Mouse (Mus musculus): ENCODE results near the gene Spaar. TPM values are rescaled to one million over a fixed set of nuclear protein-coding genes. Genes with fewer than 3 reads are reported as not detected.

Gene Spaar
- total and polyA plus RNA-seq, 3 experiments: 0.11 TPM; not detected in 2

DNA sequence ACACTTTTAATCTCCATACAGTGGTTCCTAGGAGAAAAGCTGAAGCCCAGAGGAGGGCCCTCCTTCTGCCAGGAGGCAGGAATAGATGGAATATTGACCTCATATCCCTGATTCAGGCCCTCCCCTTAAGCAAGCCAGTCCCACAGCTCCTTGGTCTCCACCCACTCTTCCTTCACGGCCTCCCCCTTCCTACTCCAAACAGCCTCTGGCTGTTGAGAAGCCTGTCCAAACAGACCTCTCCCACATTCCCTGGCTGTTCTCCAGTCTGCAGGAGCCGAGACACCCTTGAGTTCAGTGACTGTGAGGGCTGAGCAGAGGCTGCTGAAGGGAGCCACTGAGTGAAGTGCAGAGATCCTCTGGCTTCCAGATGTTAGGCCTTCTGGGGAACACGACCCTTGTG lies 2.8 kb upstream of the Spaar start, which contains the start of gene Hrct1:
Gene Hrct1, plus strand, starts transcription at position 194 of the 400 bp plus-strand sequence.
- H3K4me1 ChIP-seq (ENCODE audit: insufficient read depth, low read depth, low read length): no peaks in the 10 kb centered on the region
- no peak for TF ChIP-seq GATA1 (IDR thresholded peaks at IDR 0.05; ENCODE audit: borderline replicate concordance, low read length)
- TF ChIP-seq TAL1 (conservative IDR thresholded peaks at IDR 0.05; ENCODE audit: low read depth, low read length): no peak
- TF ChIP-seq GATA2 (IDR thresholded peaks at IDR 0.05; ENCODE audit: borderline replicate concordance, low read depth, low read length): no peak
- TF ChIP-seq CTCF (IDR thresholded peaks at IDR 0.05; ENCODE audit: low read depth, low read length): no peak
- TF ChIP-seq POLR2AphosphoS5 (IDR thresholded peaks at IDR 0.05; ENCODE audit: insufficient replicate concordance, low read depth, low read length): no peak
- DNase-seq (ENCODE audit: low spot score): no peak
- H3K27me3 ChIP-seq (ENCODE audit: insufficient read depth, low read length): peaks cover 35% of the 10 kb centered on the region
- peak within 1 kb of the TSS; percentile 5; the same call in 1 of the 2 replicates for H3K4me3 ChIP-seq (ENCODE audit: low read depth, low read length)
- no peaks in the 10 kb centered on the region for H3K9me3 ChIP-seq (replicated peaks)
- no peak for ATAC-seq (ENCODE audit: extremely low read depth, insufficient number of reproducible peaks, low FRiP score, poor library complexity, severe bottlenecking)
- no peaks in the 10 kb centered on the region for H3K36me3 ChIP-seq (replicated peaks)

DNA sequence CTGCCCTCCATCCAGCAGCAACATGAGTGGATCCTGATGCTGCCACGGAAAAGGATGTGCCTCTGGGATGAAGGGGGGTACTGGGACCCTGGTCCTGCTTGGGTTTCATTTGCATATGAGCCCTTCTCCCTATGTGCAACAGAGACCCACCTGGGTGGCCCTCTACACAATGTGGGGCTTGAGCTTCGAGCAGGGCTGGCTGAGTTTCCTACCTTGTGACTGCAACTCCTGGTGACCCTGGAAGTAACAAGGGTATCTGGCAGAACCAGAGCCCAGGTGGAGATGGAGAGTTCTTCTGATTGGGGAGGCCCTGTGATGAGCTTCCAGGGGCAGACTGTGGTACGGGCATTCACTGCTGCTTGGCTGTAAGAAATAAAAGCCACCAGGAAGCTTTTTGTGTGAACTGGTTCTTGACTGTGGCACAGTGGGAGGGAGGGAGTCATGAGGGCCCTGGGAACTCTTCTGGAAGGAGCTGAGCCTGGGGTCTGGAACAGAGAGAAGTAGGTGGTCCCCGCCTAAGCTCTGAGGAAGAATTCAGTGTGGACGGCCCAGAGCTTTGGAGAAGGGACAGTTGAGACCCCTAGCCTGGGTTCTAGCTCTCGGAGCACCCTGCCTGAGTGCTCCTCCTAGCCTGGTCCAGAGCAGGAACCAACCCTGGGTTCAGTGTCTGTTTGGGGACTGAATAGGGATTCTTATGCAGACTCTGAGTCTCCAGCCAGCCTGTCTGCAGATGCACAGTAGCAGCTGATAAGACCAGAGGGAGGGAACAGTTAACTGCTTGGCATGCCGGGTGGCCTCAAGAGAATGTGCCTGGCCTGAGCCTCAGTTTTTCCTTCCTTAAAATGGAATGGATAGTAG lies 1.9 kb upstream of the Spaar start:
- peaks cover 41% of the 10 kb centered on the region for H3K27me3 ChIP-seq (ENCODE audit: insufficient read depth, low read length)
- TF ChIP-seq GATA2 (IDR thresholded peaks at IDR 0.05; ENCODE audit: borderline replicate concordance, low read depth, low read length) (no peak), POLR2AphosphoS5 (IDR thresholded peaks at IDR 0.05; ENCODE audit: insufficient replicate concordance, low read depth, low read length) (no peak), CTCF (IDR thresholded peaks at IDR 0.05; ENCODE audit: low read depth, low read length) (no peak), GATA1 (IDR thresholded peaks at IDR 0.05; ENCODE audit: borderline replicate concordance, low read length) (no peak), TAL1 (conservative IDR thresholded peaks at IDR 0.05; ENCODE audit: low read depth, low read length) (no peak)
- no peak; the same call in 1 of the 2 replicates for ATAC-seq (ENCODE audit: extremely low read depth, insufficient number of reproducible peaks, low FRiP score, poor library complexity, severe bottlenecking)
- H3K36me3 ChIP-seq (replicated peaks): no peaks in the 10 kb centered on the region
- no peaks in the 10 kb centered on the region for H3K4me1 ChIP-seq (ENCODE audit: insufficient read depth, low read depth, low read length)
- peak overlapping the region; percentile 5; the same call in 1 of the 2 replicates for H3K4me3 ChIP-seq (ENCODE audit: low read depth, low read length)
- DNase-seq (ENCODE audit: low spot score): no peak
- no peaks in the 10 kb centered on the region for H3K9me3 ChIP-seq (replicated peaks)

DNA sequence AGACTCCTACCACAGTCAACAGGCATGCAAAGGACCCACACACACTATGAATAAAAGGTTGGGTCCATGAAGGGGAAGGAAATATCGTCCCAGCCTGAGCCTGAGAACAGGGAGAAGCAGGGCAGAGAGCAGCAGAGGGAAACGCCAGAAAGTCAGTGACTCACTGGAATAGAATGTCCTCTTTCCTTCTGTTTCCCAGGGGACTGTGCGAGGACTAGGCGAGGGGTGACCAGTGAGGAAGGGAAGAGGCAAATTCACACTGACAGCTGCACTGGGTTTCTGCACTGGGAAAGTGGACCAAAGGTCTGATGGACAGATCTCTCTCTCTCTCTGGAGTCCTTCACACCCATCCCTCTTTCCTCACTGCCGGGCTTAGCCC lies 1.3 kb upstream of the Spaar start:
- DNase-seq (ENCODE audit: low spot score) (no peak), ATAC-seq (ENCODE audit: extremely low read depth, insufficient number of reproducible peaks, low FRiP score, poor library complexity, severe bottlenecking) (no peak; the same call in 1 of the 2 replicates)
- no peaks in the 10 kb centered on the region for H3K36me3 ChIP-seq (replicated peaks)
- peaks cover 46% of the 10 kb centered on the region for H3K27me3 ChIP-seq (ENCODE audit: insufficient read depth, low read length)
- no peaks in the 10 kb centered on the region for H3K4me1 ChIP-seq (ENCODE audit: insufficient read depth, low read depth, low read length)
- H3K4me3 ChIP-seq (ENCODE audit: low read depth, low read length): no peak overlapping the region
- no peaks in the 10 kb centered on the region for H3K9me3 ChIP-seq (replicated peaks)
- TF ChIP-seq POLR2AphosphoS5 (IDR thresholded peaks at IDR 0.05; ENCODE audit: insufficient replicate concordance, low read depth, low read length) (no peak), GATA2 (IDR thresholded peaks at IDR 0.05; ENCODE audit: borderline replicate concordance, low read depth, low read length) (no peak), TAL1 (conservative IDR thresholded peaks at IDR 0.05; ENCODE audit: low read depth, low read length) (no peak)

DNA sequence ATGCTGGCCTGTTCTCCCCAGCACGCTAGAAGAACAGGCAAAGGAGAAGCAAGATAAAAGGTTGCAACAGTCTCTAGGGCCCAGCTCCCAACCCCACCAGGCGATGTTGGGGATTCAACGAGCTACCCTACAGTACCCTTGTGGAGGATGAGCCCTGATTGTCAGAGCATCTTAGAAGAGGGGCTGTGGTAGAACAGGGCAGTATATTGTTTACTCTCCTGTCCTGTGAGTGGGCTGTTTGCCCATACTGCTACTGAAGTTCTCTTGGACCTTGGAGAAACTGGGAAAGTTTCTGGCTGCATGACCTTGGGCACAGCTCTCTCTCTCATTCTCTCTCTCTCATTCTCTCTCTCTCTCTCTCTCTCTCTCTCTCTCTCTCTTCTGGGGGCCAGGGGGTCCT lies 708 bp upstream of the Spaar start:
- no peak for ATAC-seq (ENCODE audit: extremely low read depth, insufficient number of reproducible peaks, low FRiP score, poor library complexity, severe bottlenecking)
- no peak overlapping the region for H3K4me3 ChIP-seq (ENCODE audit: low read depth, low read length)
- no peaks in the 10 kb centered on the region for H3K9me3 ChIP-seq (replicated peaks)
- H3K4me1 ChIP-seq (ENCODE audit: insufficient read depth, low read depth, low read length): no peaks in the 10 kb centered on the region
- H3K27me3 ChIP-seq (ENCODE audit: insufficient read depth, low read length): peaks cover 46% of the 10 kb centered on the region
- H3K36me3 ChIP-seq (replicated peaks): no peaks in the 10 kb centered on the region
- no peak for DNase-seq (ENCODE audit: low spot score)
- TF ChIP-seq GATA1 (IDR thresholded peaks at IDR 0.05; ENCODE audit: borderline replicate concordance, low read length) (no peak), GATA2 (IDR thresholded peaks at IDR 0.05; ENCODE audit: borderline replicate concordance, low read depth, low read length) (no peak), CTCF (IDR thresholded peaks at IDR 0.05; ENCODE audit: low read depth, low read length) (no peak), TAL1 (conservative IDR thresholded peaks at IDR 0.05; ENCODE audit: low read depth, low read length) (no peak), POLR2AphosphoS5 (IDR thresholded peaks at IDR 0.05; ENCODE audit: insufficient replicate concordance, low read depth, low read length) (no peak)

DNA sequence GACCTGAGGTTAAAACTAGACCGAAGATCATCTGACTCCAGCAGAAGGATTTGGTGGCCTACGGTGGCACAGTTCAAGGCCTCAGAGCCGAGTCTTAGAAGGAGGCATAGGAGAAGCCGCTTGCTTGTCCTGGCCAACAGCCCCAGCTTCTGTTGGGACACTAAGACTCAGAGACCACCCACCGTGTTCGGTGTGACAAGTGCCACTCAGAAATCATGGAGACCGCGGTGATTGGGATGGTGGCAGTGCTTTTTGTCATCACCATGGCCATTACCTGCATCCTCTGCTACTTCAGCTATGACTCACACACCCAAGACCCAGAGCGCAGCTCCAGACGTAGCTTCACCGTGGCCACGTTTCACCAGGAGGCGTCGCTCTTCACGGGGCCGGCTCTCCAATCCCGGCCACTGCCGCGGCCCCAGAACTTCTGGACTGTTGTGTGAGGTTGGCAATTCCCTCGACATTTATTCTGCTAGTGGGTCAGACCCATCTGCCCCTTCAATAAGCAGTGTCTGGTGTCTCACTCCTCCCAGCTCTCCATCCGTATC lies 990 bp downstream of the Spaar start:
- DNase-seq (ENCODE audit: low spot score) (no peak), ATAC-seq (ENCODE audit: extremely low read depth, insufficient number of reproducible peaks, low FRiP score, poor library complexity, severe bottlenecking) (no peak)
- H3K4me3 ChIP-seq (ENCODE audit: low read depth, low read length): no peak overlapping the region
- H3K27me3 ChIP-seq (ENCODE audit: insufficient read depth, low read length): peaks cover 50% of the 10 kb centered on the region
- H3K9me3 ChIP-seq (replicated peaks): no peaks in the 10 kb centered on the region
- H3K4me1 ChIP-seq (ENCODE audit: insufficient read depth, low read depth, low read length): no peaks in the 10 kb centered on the region
- H3K36me3 ChIP-seq (replicated peaks): no peaks in the 10 kb centered on the region
- TF ChIP-seq TAL1 (conservative IDR thresholded peaks at IDR 0.05; ENCODE audit: low read depth, low read length): no peak
- no peak for TF ChIP-seq POLR2AphosphoS5 (IDR thresholded peaks at IDR 0.05; ENCODE audit: insufficient replicate concordance, low read depth, low read length)
- TF ChIP-seq CTCF (IDR thresholded peaks at IDR 0.05; ENCODE audit: low read depth, low read length): no peak
- no peak for TF ChIP-seq GATA1 (IDR thresholded peaks at IDR 0.05; ENCODE audit: borderline replicate concordance, low read length)
- no peak for TF ChIP-seq GATA2 (IDR thresholded peaks at IDR 0.05; ENCODE audit: borderline replicate concordance, low read depth, low read length)

DNA sequence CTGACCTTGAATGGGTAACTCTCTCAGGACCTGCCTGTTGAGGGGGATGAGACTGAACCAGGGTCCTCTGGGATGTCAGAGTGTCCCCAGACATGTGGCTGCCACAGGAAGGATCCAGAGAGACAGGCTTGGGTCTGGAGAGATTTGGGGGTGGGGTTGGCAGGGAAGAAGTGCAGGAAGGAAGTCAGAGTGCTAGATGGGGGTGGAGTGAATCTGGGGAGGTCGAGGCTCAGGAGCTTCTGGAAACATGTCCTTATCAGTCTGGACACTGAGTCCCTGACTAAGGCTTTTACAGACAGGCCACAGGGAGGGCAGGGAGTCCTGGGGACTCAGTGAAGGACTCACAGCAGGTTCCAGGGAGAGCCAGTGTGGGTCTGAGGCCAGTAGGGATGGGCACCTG lies 2.3 kb downstream of the Spaar start:
- H3K9me3 ChIP-seq (replicated peaks): no peaks in the 10 kb centered on the region

More for the DNA sequence above, 2.3 kb downstream of the Spaar start:
- ATAC-seq (ENCODE audit: extremely low read depth, insufficient number of reproducible peaks, low FRiP score, poor library complexity, severe bottlenecking): no peak
- no peaks in the 10 kb centered on the region for H3K4me1 ChIP-seq (ENCODE audit: insufficient read depth, low read depth, low read length)
- no peak for TF ChIP-seq POLR2AphosphoS5 (IDR thresholded peaks at IDR 0.05; ENCODE audit: insufficient replicate concordance, low read depth, low read length)
- TF ChIP-seq GATA2 (IDR thresholded peaks at IDR 0.05; ENCODE audit: borderline replicate concordance, low read depth, low read length): no peak
- TF ChIP-seq GATA1 (IDR thresholded peaks at IDR 0.05; ENCODE audit: borderline replicate concordance, low read length): no peak
- no peak for TF ChIP-seq CTCF (IDR thresholded peaks at IDR 0.05; ENCODE audit: low read depth, low read length)
- no peak for TF ChIP-seq TAL1 (conservative IDR thresholded peaks at IDR 0.05; ENCODE audit: low read depth, low read length)
- H3K36me3 ChIP-seq (replicated peaks): no peaks in the 10 kb centered on the region
- peaks cover 44% of the 10 kb centered on the region for H3K27me3 ChIP-seq (ENCODE audit: insufficient read depth, low read length)
- DNase-seq (ENCODE audit: low spot score): no peak
- H3K4me3 ChIP-seq (ENCODE audit: low read depth, low read length): no peak overlapping the region
